Mouse (Mus musculus): ENCODE measurements around the gene Apba2. TPM values are rescaled to one million over a fixed set of nuclear protein-coding genes. Genes with fewer than 3 reads are reported as not detected.

The Apba2 gene
- polyA plus RNA-seq, 1 experiment from 2014 or later = 120 TPM

- Histone ChIP-seq H3K9ac (replicated peaks) (no peak overlapping the region), H3K4me3 (no peak overlapping the region), H3K4me1 (peaks cover 12% of the 10 kb centered on the region), H3K27ac (replicated peaks) (no peak overlapping the region), H3K4me2 (replicated peaks) (no peak overlapping the region), H3K36me3 (0 out of 2 replicates have a peak, but pooled peaks cover 5% of the 10 kb centered on the region), H3K9me3 (no peaks in the 10 kb centered on the region), H3K27me3 (no peaks in the 10 kb centered on the region)
- WGBS = 82% methylated on average over 16 of the region's 16 CpGs
- no peak for ATAC-seq (ENCODE audit: low FRiP score, low read depth)
Observed at GRCm38 (mm10) chr7:64574144-64574543, 72.6 kb downstream of the Apba2 start.

- no peaks in the 10 kb centered on the region for H3K27me3 ChIP-seq
- H3K9ac ChIP-seq (replicated peaks) = no peak overlapping the region
- H3K4me1 ChIP-seq = peaks cover 26% of the 10 kb centered on the region
- no peaks in the 10 kb centered on the region for H3K36me3 ChIP-seq
- H3K9me3 ChIP-seq = no peaks in the 10 kb centered on the region
- H3K27ac ChIP-seq (replicated peaks) = no peak overlapping the region
- no peak for ATAC-seq (ENCODE audit: low FRiP score, low read depth)
- 59% methylated on average over 1 of the region's 1 CpGs for WGBS
- H3K4me3 ChIP-seq = no peak overlapping the region
- no peak overlapping the region for H3K4me2 ChIP-seq (replicated peaks)
Observed at GRCm38 (mm10) chr7:64576519-64576951, 75.0 kb downstream of the Apba2 start.

DNA sequence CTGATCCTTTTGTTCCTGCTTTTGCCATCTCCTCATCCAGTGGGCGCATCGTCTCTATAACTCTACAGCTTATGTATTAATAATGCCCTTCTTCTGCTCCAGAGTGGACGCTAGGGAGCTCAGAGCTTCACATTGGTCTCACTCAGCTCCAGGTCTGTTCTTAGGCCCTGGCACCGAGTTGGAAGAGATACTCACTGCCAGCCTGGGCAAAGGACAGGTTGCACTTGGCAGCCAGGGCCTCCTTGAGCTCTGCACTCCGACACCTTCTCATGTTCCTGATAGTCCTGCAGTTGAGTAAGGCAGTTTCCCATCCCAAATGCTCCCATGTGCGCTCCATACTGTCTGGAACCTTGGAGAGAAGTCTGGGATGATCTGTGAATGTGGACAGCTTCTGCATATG, 76.7 kb downstream of the Apba2 start:
- 93% methylated on average over 6 of the region's 6 CpGs for WGBS
- Histone ChIP-seq H3K4me3 (no peak overlapping the region), H3K27me3 (no peaks in the 10 kb centered on the region), H3K4me2 (replicated peaks) (no peak overlapping the region), H3K27ac (replicated peaks) (no peak overlapping the region), H3K4me1 (peaks cover 39% of the 10 kb centered on the region), H3K36me3 (no peaks in the 10 kb centered on the region), H3K9ac (replicated peaks) (no peak overlapping the region), H3K9me3 (no peaks in the 10 kb centered on the region)
- ATAC-seq (ENCODE audit: low FRiP score, low read depth) = no peak

- H3K4me1 ChIP-seq = peaks cover 41% of the 10 kb centered on the region
- 58% methylated on average over 4 of the region's 4 CpGs for WGBS
- no peak overlapping the region for H3K9ac ChIP-seq (replicated peaks)
- no peaks in the 10 kb centered on the region for H3K36me3 ChIP-seq
- no peak overlapping the region for H3K4me3 ChIP-seq
- H3K9me3 ChIP-seq = no peaks in the 10 kb centered on the region
- H3K27me3 ChIP-seq = no peaks in the 10 kb centered on the region
- H3K27ac ChIP-seq (replicated peaks) = peak overlapping the region; percentile 35
- no peak overlapping the region for H3K4me2 ChIP-seq (replicated peaks)
- ATAC-seq (ENCODE audit: low FRiP score, low read depth) = peak; percentile 62
Observed at GRCm38 (mm10) chr7:64579887-64580286, 78.4 kb downstream of the Apba2 start.

DNA sequence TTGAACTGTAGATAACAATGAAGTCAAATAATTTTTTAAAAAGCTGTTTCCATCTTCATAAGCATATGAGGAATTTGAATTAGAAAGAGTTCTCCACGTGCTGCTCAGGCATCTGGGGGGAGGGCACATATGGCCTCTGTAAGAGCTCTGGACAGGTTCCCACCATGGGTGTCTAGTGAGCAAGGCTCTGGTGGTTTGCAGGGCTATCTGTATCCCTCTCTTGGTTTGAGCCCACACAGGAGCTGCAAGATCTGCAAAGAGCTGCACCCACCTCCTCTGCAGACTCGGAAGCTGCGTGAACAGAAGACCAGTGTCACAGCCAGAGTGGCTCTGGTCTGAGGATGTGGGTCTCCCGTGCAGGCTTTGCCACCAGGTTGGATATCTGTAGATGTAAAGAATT, 78.8 kb downstream of the Apba2 start:
- no peak overlapping the region for H3K4me2 ChIP-seq (replicated peaks)
- H3K27ac ChIP-seq (replicated peaks) = peak overlapping the region; percentile 56
- no peak overlapping the region for H3K4me3 ChIP-seq
- H3K27me3 ChIP-seq = no peaks in the 10 kb centered on the region
- H3K9me3 ChIP-seq = no peaks in the 10 kb centered on the region
- ATAC-seq (ENCODE audit: low FRiP score, low read depth) = peak; percentile 31; the same call in 1 of the 2 replicates
- H3K9ac ChIP-seq (replicated peaks) = no peak overlapping the region
- H3K36me3 ChIP-seq = no peaks in the 10 kb centered on the region
- WGBS = 75% methylated on average over 4 of the region's 4 CpGs
- peaks cover 41% of the 10 kb centered on the region for H3K4me1 ChIP-seq

- no peaks in the 10 kb centered on the region for H3K36me3 ChIP-seq
- H3K27me3 ChIP-seq = no peaks in the 10 kb centered on the region
- H3K9me3 ChIP-seq = no peaks in the 10 kb centered on the region
- no peak overlapping the region for H3K9ac ChIP-seq (replicated peaks)
- no peak for ATAC-seq (ENCODE audit: low FRiP score, low read depth)
- no peak overlapping the region for H3K4me3 ChIP-seq
- no peak overlapping the region for H3K27ac ChIP-seq (replicated peaks)
- H3K4me2 ChIP-seq (replicated peaks) = no peak overlapping the region
- WGBS = 85% methylated on average over 8 of the region's 8 CpGs
- H3K4me1 ChIP-seq = peaks cover 36% of the 10 kb centered on the region
Observed at GRCm38 (mm10) chr7:64582358-64582757, 80.9 kb downstream of the Apba2 start.

GRCm38 (mm10) chr7:64583670-64584121, 82.2 kb downstream of the Apba2 start:
- H3K36me3 ChIP-seq = no peaks in the 10 kb centered on the region
- H3K4me2 ChIP-seq (replicated peaks) = no peak overlapping the region
- no peak overlapping the region for H3K27ac ChIP-seq (replicated peaks)
- H3K9ac ChIP-seq (replicated peaks) = no peak overlapping the region
- 91% methylated on average over 6 of the region's 6 CpGs for WGBS
- H3K27me3 ChIP-seq = no peaks in the 10 kb centered on the region
- ATAC-seq (ENCODE audit: low FRiP score, low read depth) = no peak
- H3K4me1 ChIP-seq = peaks cover 40% of the 10 kb centered on the region
- H3K4me3 ChIP-seq = no peak overlapping the region
- no peaks in the 10 kb centered on the region for H3K9me3 ChIP-seq

DNA sequence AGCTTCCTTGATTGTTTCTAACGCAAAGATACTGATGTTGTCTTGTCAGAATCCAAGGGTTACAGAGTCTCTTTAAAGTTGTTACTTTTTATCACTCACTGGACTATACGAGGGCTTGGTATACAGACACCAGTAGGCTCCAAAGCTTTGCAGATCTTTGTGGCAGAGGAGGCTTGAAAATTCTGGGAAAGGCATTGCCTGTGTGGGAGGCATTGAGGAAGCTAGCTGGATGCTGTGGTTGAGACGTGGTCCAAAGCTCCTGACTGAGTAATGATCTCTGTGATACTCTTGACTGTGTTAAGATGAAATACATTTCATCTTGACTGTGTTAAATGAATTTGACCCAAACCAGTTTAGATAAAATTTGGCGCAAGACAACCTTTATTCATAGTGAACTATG, 84.6 kb downstream of the Apba2 start:
- no peak for ATAC-seq (ENCODE audit: low FRiP score, low read depth)
- Histone ChIP-seq H3K27me3 (no peaks in the 10 kb centered on the region), H3K36me3 (peaks cover 4% of the 10 kb centered on the region; the same call in 1 of the 2 replicates), H3K4me2 (replicated peaks) (no peak overlapping the region), H3K9me3 (no peaks in the 10 kb centered on the region), H3K27ac (replicated peaks) (no peak overlapping the region), H3K4me3 (no peak overlapping the region), H3K4me1 (peaks cover 20% of the 10 kb centered on the region; the same call in 1 of the 2 replicates), H3K9ac (replicated peaks) (no peak overlapping the region)
- 95% methylated on average over 4 of the region's 4 CpGs for WGBS

DNA sequence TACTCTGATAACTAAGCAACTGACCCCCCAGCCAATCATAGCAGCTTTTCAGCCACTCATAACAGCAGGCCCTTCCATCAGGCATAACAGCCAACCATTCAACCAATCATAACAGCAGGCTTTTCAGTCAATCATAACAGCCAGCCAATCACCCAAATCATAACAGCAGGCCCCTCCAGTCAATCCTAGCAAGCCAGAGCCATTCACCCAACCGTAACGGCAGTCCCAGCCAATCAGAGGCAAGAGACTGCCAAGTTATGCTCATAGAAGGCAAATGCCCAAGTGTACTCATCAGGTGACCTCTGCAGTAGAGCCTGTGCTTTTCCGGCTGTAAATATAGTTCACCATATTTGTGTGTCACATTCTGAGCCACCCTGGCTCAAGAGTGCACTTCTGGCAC, 85.1 kb downstream of the Apba2 start:
- Histone ChIP-seq H3K9ac (replicated peaks) (no peak overlapping the region), H3K27ac (replicated peaks) (no peak overlapping the region), H3K4me2 (replicated peaks) (no peak overlapping the region), H3K4me1 (peaks cover 20% of the 10 kb centered on the region; the same call in 1 of the 2 replicates), H3K27me3 (no peaks in the 10 kb centered on the region), H3K36me3 (peaks cover 6% of the 10 kb centered on the region; the same call in 1 of the 2 replicates), H3K9me3 (no peaks in the 10 kb centered on the region), H3K4me3 (no peak overlapping the region)
- no peak for ATAC-seq (ENCODE audit: low FRiP score, low read depth)
- WGBS = 96% methylated on average over 3 of the region's 3 CpGs

DNA sequence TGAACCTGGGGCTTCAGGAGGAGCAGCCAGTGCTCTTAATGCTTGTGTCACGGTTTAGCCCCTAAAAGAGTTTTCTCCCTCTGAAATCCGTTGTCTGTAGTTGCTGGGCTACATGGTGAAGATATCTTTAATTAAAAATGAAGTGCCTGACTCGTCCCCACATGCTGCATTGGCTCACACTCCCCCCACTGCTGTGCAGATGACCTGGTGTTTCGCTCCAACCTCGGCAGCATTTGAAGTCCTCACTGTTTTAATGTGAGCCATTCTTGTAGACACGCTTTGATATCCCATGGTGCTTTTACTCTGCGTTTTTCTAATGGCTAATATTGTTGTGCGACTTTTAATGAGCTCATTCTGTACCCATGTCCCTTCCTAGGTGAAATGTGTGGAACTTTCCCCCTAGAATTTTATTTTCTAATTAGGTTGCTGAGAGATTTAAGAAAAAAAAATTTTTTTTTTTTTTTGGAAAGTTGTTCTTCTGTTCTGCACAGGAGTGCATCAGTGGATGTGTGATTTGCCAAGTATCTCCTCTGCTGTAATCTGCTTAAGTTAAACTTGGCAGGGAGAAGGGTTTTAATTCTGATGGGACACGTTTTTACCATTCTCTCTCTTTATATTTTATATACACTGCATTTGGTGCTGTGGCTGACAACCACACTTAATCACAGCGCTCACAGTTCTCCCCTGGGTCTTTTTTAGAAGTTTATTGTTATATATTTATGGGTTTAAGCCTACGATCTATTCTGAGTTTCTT, 87.3 kb downstream of the Apba2 start:
- Histone ChIP-seq H3K27me3 (no peaks in the 10 kb centered on the region), H3K4me1 (0 out of 2 replicates have a peak, but pooled peaks cover 5% of the 10 kb centered on the region), H3K4me3 (no peak overlapping the region), H3K27ac (replicated peaks) (no peak overlapping the region), H3K4me2 (replicated peaks) (no peak overlapping the region), H3K36me3 (peaks cover 6% of the 10 kb centered on the region; the same call in 1 of the 2 replicates), H3K9me3 (no peaks in the 10 kb centered on the region), H3K9ac (replicated peaks) (no peak overlapping the region)
- 69% methylated on average over 11 of the region's 11 CpGs for WGBS
- ATAC-seq (ENCODE audit: low FRiP score, low read depth) = no peak

GRCm38 (mm10) chr7:64595256-64595655, 93.8 kb downstream of the Apba2 start:
- H3K9me3 ChIP-seq = no peaks in the 10 kb centered on the region
- 73% methylated on average over 6 of the region's 6 CpGs for WGBS
- no peak overlapping the region for H3K4me3 ChIP-seq
- ATAC-seq (ENCODE audit: low FRiP score, low read depth) = no peak
- H3K36me3 ChIP-seq = peaks cover 6% of the 10 kb centered on the region; the same call in 1 of the 2 replicates
- H3K4me2 ChIP-seq (replicated peaks) = no peak overlapping the region
- H3K4me1 ChIP-seq = no peaks in the 10 kb centered on the region
- H3K27me3 ChIP-seq = no peaks in the 10 kb centered on the region
- H3K27ac ChIP-seq (replicated peaks) = no peak overlapping the region
- H3K9ac ChIP-seq (replicated peaks) = no peak overlapping the region

GRCm38 (mm10) chr7:64596652-64597051, 95.1 kb downstream of the Apba2 start:
- Histone ChIP-seq H3K4me1 (no peaks in the 10 kb centered on the region), H3K9ac (replicated peaks) (no peak overlapping the region), H3K27me3 (no peaks in the 10 kb centered on the region), H3K9me3 (no peaks in the 10 kb centered on the region), H3K4me2 (replicated peaks) (no peak overlapping the region), H3K27ac (replicated peaks) (0 out of 2 replicates have a peak overlapping the region, but pooled peaks have one; percentile 30), H3K36me3 (no peaks in the 10 kb centered on the region), H3K4me3 (no peak overlapping the region)
- ATAC-seq (ENCODE audit: low FRiP score, low read depth) = 0 out of 2 replicates have a peak, but pooled peaks have one; percentile 44
- WGBS = 78% methylated on average over 9 of the region's 9 CpGs

Measured in midbrain, embryonic 12.5 days (tissue).